Mouse (Mus musculus): ENCODE measurements around the gene Slc2a6.

- TF ChIP-seq POLR2A (IDR thresholded peaks at IDR 0.05; ENCODE audit: control insufficient read depth in 1 of 2, insufficient read depth in 1 of 2, low read depth in 1 of 2, low read length in 2 of 2, poor library complexity in 1 of 2) = no peak
- TF ChIP-seq EP300 (IDR thresholded peaks at IDR 0.05; ENCODE audit: low read depth in 1 of 2, low read length in 2 of 2) = no peak
- no peak for TF ChIP-seq CTCF (IDR thresholded peaks at IDR 0.05 in 2 of 3, conservative IDR thresholded peaks at IDR 0.05 in 1 of 3; ENCODE audit: control insufficient read depth in 1 of 3, insufficient read depth in 1 of 3, low read depth in 2 of 3, low read length in 3 of 3, poor library complexity in 1 of 3, severe bottlenecking in 1 of 3)
- TF ChIP-seq JUND (IDR thresholded peaks at IDR 0.05; ENCODE audit: low read depth, low read length) = no peak
- TF ChIP-seq POLR2AphosphoS2 (IDR thresholded peaks at IDR 0.05; ENCODE audit: low read length) = no peak
- TF ChIP-seq ZC3H11A (IDR thresholded peaks at IDR 0.05; ENCODE audit: low read depth, low read length) = no peak
- TF ChIP-seq HCFC1 (IDR thresholded peaks at IDR 0.05; ENCODE audit: low read depth, low read length) = no peak
- TF ChIP-seq NELFE (IDR thresholded peaks at IDR 0.05; ENCODE audit: low read depth, low read length) = no peak
- no peak for TF ChIP-seq MAX (IDR thresholded peaks at IDR 0.05; ENCODE audit: low read length)
- no peak for TF ChIP-seq MYC (IDR thresholded peaks at IDR 0.05; ENCODE audit: low read depth, low read length)
- TF ChIP-seq MYB (IDR thresholded peaks at IDR 0.05; ENCODE audit: low read depth, low read length) = no peak
- no peak for TF ChIP-seq MEF2A (IDR thresholded peaks at IDR 0.05; ENCODE audit: extremely low read depth, insufficient replicate concordance, low read depth, low read length, poor library complexity, severe bottlenecking)
- no peak for TF ChIP-seq KAT2A (conservative IDR thresholded peaks at IDR 0.05; ENCODE audit: low read depth, low read length)
- TF ChIP-seq SIN3A (IDR thresholded peaks at IDR 0.05; ENCODE audit: low read length) = no peak
Observed at GRCm38 (mm10) chr2:27028437-27029015, 728 bp upstream of the Slc2a6 start.
